Mouse (Mus musculus) E14TG2a.4 (cell line): ENCODE measurements around the gene Lpin2.

Experiments
- CTCF ChIP-seq: conservative IDR thresholded peaks from 2 replicates; pipeline ENCODE4 v1.5.1; 2014; ENCODE audit warnings: low read length
- NANOG ChIP-seq: IDR thresholded peaks from 2 replicates; pipeline ENCODE4 v1.6.1; 2014; ENCODE audit warnings: borderline replicate concordance, low read length, mixed read lengths

DNA sequence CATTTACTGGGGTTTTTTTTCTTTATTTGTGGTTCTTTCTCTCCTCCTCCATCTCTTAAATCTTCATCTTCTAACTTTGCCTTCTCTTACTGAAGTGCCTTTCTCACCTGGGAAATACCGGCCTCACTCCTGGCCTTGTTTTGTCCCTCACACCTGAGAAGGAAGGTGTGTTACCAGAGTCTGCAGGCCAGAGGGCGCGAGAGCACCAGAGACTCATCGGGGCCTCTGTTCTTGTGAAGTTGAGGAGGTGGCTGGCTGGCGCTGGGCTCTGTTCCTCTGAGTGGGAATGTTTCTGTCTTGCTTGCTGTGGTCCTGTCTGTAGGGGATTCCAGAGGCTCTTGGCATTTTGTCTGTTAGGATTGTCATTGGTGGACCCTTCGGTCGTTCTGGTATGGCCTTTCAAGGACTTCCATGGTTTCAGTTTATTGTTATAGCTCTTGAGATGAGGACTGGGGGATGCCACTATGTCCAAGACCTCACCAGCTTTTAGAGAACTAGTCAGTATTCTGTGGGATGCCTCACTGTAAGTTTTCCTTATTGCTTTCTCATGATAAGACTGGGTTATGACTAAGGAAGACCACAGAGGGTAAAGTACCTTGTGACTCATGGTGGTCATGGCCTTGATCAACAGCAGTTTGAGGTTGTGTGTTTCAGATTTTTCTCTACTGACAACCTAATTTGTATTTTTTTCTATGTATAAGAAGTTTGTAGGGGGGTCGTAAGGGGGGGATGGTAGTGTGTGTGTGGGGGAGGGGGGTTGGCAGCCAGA, 9.5 kb downstream of the Lpin2 start:
- TF ChIP-seq CTCF: no peak
- no peak for TF ChIP-seq NANOG
